Mouse (Mus musculus) midbrain, embryonic 11.5 days (tissue): ENCODE measurements at regions not wholly inside any gene's neighbourhood (a gene's known extent, or its start where the extent isn't known, plus 50 kb on each side); places are given as distances from the start of the nearest gene placed in this dataset.
"Not testable (repeated sequence)": the region's sequence is repeated elsewhere in the genome, so short reads cannot be mapped to it uniquely, and the experiment has no call there.

Experiments
- ATAC-seq: fragments of 200-750 bp; cut with Nextera tagmentation; 2 replicates; pipeline ENCODE4 v1.8.0; 2017; ENCODE audit warnings: moderate TSS enrichment, moderate library complexity; ENCODE audit not compliant: low FRiP score
- DNase-seq: peaks from one replicate; pipeline ENCODE4 v3.0.0; 2015; ENCODE audit warnings: low spot score; ENCODE audit errors: missing footprints
- H3K27ac ChIP-seq: fragments of 300-500 bp; sonication (generic); 2 replicates; pipeline ENCODE4 v1.5.1; 2014; ENCODE audit warnings: low read depth, low read length
- H3K27me3 ChIP-seq: fragments of 300-500 bp; sonication (generic); 2 replicates; pipeline ENCODE4 v1.6.1; 2014; ENCODE audit warnings: mild to moderate bottlenecking, low read length, moderate library complexity, mixed read lengths; ENCODE audit not compliant: control insufficient read depth, insufficient read depth
- H3K36me3 ChIP-seq: fragments of 300-500 bp; sonication (generic); 2 replicates; pipeline ENCODE4 v1.6.1; 2014; ENCODE audit warnings: mild to moderate bottlenecking, low read length, moderate library complexity, mixed read lengths; ENCODE audit not compliant: control insufficient read depth, insufficient read depth
- H3K4me1 ChIP-seq: fragments of 300-500 bp; sonication (generic); 2 replicates; pipeline ENCODE4 v1.6.1; 2014; ENCODE audit warnings: low read length; ENCODE audit not compliant: control insufficient read depth, insufficient read depth
- H3K4me2 ChIP-seq: fragments of 300-500 bp; sonication (generic); 2 replicates; pipeline ENCODE4 v1.6.1; 2014; ENCODE audit warnings: mild to moderate bottlenecking, moderate library complexity
- H3K4me3 ChIP-seq: fragments of 300-500 bp; sonication (generic); 2 replicates; pipeline ENCODE4 v1.5.1; 2014; ENCODE audit warnings: low read depth, low read length
- H3K9ac ChIP-seq: fragments of 300-500 bp; sonication (generic); 2 replicates; pipeline ENCODE4 v1.6.1; 2014; ENCODE audit warnings: low read length
- H3K9me3 ChIP-seq: fragments of 300-500 bp; sonication (generic); 2 replicates; pipeline ENCODE4 v1.6.1; 2016; ENCODE audit warnings: low read length; ENCODE audit not compliant: control insufficient read depth
- WGBS: fragments of 180-500 bp; shearing (Covaris S2); extraction: QIAGEN DNeasy Blood & Tissue Kit; methylation state at CpG from one replicate; pipeline ENCODE4 v1.1.7; 2014; 5-methylcytosine and 5-hydroxymethylcytosine counted together

DNA sequence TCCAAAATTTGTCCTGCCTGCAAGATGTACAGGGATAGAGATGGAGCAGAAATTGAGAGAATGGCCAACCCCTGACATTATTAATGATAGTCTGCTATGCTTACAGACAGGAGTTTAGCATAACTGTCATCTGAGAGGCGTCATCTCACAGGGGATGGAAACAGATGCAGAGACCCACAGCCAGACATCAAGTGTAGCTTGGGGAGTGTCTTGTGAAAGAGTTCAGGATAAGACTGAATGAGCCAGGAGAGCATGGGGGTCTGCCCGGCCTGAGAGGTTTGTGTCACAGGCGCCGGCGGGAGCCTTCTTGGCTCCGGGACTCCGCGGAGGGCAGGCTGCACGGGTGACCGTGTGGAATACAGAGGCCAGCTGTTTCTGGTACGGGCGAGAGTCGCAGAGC is 319.1 kb downstream of the Lrig3 start:
- not testable (repeated sequence) for H3K9me3 ChIP-seq, H3K4me2 ChIP-seq, H3K4me3 ChIP-seq, H3K27me3 ChIP-seq, H3K27ac ChIP-seq, DNase-seq, H3K9ac ChIP-seq, H3K4me1 ChIP-seq, ATAC-seq, H3K36me3 ChIP-seq
- WGBS, result 94% methylated on average over 5 of the region's 13 CpGs

DNA sequence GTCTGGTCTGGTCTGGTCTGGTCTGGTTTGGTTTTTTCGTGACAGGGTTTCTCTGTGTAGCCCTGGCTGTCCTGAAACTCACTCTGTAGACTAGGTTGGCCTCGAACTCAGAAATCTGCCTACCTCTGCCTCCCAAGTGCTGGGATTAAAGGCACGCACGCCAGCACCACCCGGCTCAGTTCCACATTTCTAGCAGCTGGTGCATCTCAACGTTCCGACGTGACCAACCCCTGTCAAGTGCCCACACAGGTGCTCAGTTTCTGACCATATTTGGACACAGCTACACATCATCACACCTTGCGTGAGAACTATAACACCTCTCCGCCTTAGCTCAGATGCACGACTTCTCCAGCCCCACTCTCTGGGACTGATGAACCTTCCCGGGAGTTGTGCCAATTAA is 304.4 kb downstream of the Lrig3 start:
- DNase-seq (peak; percentile 66), ATAC-seq (no peak)

DNA sequence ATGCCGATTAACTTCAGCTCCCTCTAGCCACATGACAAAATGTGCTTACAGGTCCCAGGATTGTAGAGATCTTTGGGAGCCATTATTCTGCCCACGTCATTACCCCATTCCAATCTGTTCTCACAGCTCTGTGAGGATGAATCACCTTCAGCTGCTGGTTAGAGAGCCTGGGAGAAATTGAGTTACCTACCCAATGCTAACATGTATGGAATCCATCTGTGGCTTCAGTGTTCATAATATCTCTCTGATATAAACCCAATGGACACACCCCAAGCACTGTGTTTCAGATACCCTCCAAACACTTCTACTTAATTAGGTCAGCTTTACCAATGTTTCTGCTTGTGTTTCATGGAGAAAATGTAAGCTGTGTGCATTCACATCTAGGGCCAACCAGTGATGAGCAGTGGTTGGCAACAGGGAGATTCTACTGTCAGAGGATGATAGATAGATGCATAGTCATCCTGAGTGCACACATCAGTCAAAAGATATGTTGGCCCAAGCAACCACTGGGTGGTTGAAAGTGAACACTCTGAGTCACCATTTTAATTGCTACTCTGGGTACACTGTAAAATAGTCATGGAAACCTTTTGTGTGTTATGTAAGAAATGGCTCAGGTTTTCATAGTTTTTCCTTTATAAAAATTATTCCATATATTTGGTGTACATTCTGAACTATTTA is 301.5 kb downstream of the Lrig3 start:
- ATAC-seq, result no peak
- no peaks in the 10 kb centered on the region for H3K9me3 ChIP-seq
- no peaks in the 10 kb centered on the region for H3K36me3 ChIP-seq
- no peaks in the 10 kb centered on the region for H3K4me1 ChIP-seq
- no peak overlapping the region for H3K9ac ChIP-seq
- no peak overlapping the region for H3K27ac ChIP-seq
- H3K4me2 ChIP-seq, result no peak overlapping the region
- no peaks in the 10 kb centered on the region for H3K27me3 ChIP-seq
- peak; percentile 37 for DNase-seq
- H3K4me3 ChIP-seq, result no peak overlapping the region
- WGBS, result 93% methylated on average over 2 of the region's 2 CpGs

More for the DNA sequence above, 304.4 kb downstream of the Lrig3 start:
- Histone ChIP-seq H3K4me1 (no peaks in the 10 kb centered on the region), H3K4me3 (no peak overlapping the region), H3K27me3 (no peaks in the 10 kb centered on the region), H3K9me3 (no peaks in the 10 kb centered on the region), H3K36me3 (no peaks in the 10 kb centered on the region), H3K9ac (no peak overlapping the region), H3K4me2 (no peak overlapping the region), H3K27ac (no peak overlapping the region)
- 91% methylated on average over 12 of the region's 12 CpGs for WGBS

DNA sequence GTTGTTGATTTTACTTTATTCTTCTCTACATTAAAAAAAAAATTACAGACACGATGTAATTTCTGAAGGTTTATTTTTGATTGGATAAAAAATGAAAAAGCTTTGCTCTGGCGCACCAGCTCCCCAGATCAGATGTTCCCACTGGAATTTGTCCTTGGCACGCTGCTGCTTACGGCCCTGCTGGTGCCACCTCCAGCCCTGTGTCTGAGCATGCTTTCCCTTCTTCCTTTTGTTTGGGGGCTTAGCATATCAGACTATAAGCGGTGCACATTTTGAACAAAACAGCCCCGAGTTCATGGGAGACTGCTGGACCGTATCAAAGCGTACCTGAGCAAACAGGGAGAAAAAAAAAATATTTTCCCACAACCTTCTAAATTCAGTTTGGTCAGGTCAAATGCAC is 291.2 kb downstream of the Lrig3 start:
- DNase-seq (peak; percentile 73), ATAC-seq (no peak)
- no peaks in the 10 kb centered on the region for H3K36me3 ChIP-seq
- H3K9ac ChIP-seq, result no peak overlapping the region
- no peak overlapping the region for H3K27ac ChIP-seq
- 58% methylated on average over 8 of the region's 8 CpGs for WGBS
- H3K27me3 ChIP-seq, result no peaks in the 10 kb centered on the region
- no peak overlapping the region for H3K4me3 ChIP-seq
- H3K9me3 ChIP-seq, result no peaks in the 10 kb centered on the region
- H3K4me1 ChIP-seq, result no peaks in the 10 kb centered on the region
- H3K4me2 ChIP-seq, result no peak overlapping the region

DNA sequence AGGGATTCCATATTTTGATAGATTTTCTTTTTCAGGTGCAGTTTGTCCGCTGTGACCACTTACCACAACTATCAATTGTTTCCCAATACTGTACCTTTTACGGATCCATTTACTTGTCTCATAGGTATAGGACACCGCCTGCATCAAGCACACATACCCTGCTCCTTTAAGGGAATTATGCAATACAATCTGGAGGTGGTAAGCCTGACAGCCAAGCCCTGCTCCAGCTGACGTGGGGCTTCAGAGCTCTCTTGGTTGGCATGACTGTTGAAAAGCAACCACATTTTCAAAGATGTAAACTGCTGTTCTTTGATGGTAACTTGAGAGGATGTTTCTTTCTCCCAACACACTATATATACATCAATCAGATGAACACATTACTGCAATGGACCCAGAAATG is 288.2 kb downstream of the Lrig3 start:
- Histone ChIP-seq H3K27me3 (no peaks in the 10 kb centered on the region), H3K4me2 (no peak overlapping the region), H3K27ac (no peak overlapping the region), H3K4me3 (no peak overlapping the region), H3K9ac (no peak overlapping the region), H3K4me1 (no peaks in the 10 kb centered on the region), H3K9me3 (no peaks in the 10 kb centered on the region), H3K36me3 (no peaks in the 10 kb centered on the region)
- peak; percentile 31 for DNase-seq
- ATAC-seq, result no peak
- 93% methylated on average over 4 of the region's 4 CpGs for WGBS

DNA sequence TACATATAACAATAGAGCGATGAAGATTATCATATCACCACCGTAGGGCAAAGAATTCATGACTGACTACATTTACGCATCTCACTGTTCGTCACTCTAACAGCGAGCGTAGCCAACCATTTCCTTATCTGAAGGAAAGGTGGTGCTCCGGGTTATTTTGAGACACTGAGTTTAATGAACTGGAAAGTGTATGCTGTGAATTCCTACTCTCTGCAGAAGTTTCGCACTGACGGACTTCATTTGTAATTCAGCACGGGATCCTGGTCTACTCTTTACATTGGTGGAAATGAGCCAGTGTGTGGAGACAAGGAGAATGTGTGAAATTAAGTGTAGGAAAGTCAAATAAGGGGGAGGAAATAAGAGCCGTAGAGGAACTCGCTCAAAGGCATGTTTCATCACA is 283.2 kb downstream of the Lrig3 start:
- H3K4me3 ChIP-seq, result no peak overlapping the region
- WGBS, result 88% methylated on average over 12 of the region's 12 CpGs
- H3K4me1 ChIP-seq, result no peaks in the 10 kb centered on the region
- no peaks in the 10 kb centered on the region for H3K9me3 ChIP-seq
- no peak overlapping the region for H3K27ac ChIP-seq
- DNase-seq (no peak), ATAC-seq (no peak)
- no peaks in the 10 kb centered on the region for H3K36me3 ChIP-seq
- H3K27me3 ChIP-seq, result no peaks in the 10 kb centered on the region
- no peak overlapping the region for H3K9ac ChIP-seq
- no peak overlapping the region for H3K4me2 ChIP-seq

DNA sequence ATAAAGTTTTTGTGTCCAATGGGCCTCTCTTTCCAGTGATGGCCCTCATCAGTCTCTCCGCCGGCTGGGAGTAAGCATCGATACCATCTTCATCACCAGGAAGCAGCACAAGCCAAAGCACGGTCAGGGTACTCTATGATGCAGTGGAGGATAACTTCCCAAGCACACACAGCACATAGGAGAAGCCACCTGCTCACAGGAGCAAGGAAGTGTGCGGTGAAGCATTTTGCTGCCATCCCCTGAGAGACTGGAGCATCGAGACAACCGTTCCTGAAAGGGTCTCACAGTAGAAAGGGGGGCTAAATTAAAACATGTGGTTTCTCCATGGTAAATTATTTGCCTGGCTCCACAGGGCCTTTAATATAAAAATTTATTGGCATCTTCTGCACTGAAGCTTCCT is 277.1 kb downstream of the Lrig3 start:
- H3K4me3 ChIP-seq, result no peak overlapping the region
- peak; percentile 69 for DNase-seq
- no peak for ATAC-seq
- no peaks in the 10 kb centered on the region for H3K9me3 ChIP-seq
- 90% methylated on average over 7 of the region's 7 CpGs for WGBS
- H3K4me2 ChIP-seq, result no peak overlapping the region
- no peaks in the 10 kb centered on the region for H3K36me3 ChIP-seq
- H3K9ac ChIP-seq, result no peak overlapping the region
- H3K4me1 ChIP-seq, result no peaks in the 10 kb centered on the region
- H3K27me3 ChIP-seq, result no peaks in the 10 kb centered on the region
- H3K27ac ChIP-seq, result no peak overlapping the region

DNA sequence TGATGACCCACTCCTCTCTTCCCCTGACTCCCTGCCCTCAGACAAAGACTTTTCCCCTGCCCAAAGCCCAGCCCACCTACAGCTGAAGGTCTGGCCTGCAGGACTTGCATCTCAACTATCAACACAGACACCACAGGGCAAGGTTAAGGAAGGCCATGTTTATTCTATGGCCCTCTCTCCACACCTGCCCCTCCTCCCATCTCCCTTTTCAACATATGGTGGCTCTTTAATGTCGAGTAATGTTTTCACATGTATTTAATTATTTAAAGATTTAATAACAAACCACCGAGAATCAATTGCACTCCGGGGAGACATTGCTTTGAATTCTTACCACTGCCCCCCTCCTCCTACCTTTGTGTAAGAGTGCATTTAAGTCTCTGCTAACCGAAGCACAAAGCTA is 273.6 kb downstream of the Lrig3 start:
- no peaks in the 10 kb centered on the region for H3K4me1 ChIP-seq
- no peak overlapping the region for H3K4me3 ChIP-seq
- ATAC-seq (no peak), DNase-seq (peak; percentile 54)
- no peaks in the 10 kb centered on the region for H3K27me3 ChIP-seq
- no peak overlapping the region for H3K27ac ChIP-seq
- H3K9me3 ChIP-seq, result no peaks in the 10 kb centered on the region
- no peak overlapping the region for H3K9ac ChIP-seq
- H3K4me2 ChIP-seq, result no peak overlapping the region
- whole genome bisulfite sequencing, result 53% methylated on average over 4 of the region's 4 CpGs
- H3K36me3 ChIP-seq, result no peaks in the 10 kb centered on the region
